Mouse (Mus musculus): ENCODE results near the gene Gm3327. TPM values are rescaled to one million over a fixed set of nuclear protein-coding genes. Genes with fewer than 3 reads are reported as not detected.
"Not testable (repeated sequence)": the region's sequence is repeated elsewhere in the genome, so short reads cannot be mapped to it uniquely, and the experiment has no call there.

The Gm3327 gene
- not detected in 2 replicates for polyA plus RNA-seq (2016; fragmentation: Nextera tagmentation; extraction: Ambion mirVana)

- H3K9me3 ChIP-seq; H3K4me1 ChIP-seq (replicated peaks); DNase-seq (ENCODE audit: low spot score); H3K36me3 ChIP-seq; H3K4me3 ChIP-seq; H3K27me3 ChIP-seq (ENCODE audit: insufficient read depth, poor library complexity, severe bottlenecking); H3K27ac ChIP-seq: not testable (repeated sequence)
- 85% methylated on average over 4 of the region's 4 CpGs for whole genome bisulfite sequencing
Observed at GRCm38 (mm10) chr14:44123551-44123950, at the start of gene Gm3327. Gene Gm3327, plus strand, starts transcription at chr14:44123851.

GRCm38 (mm10) chr14:44077785-44078341 is 45.8 kb upstream of the Gm3327 start:
- H3K4me3 ChIP-seq; DNase-seq (ENCODE audit: low spot score); H3K4me1 ChIP-seq (replicated peaks); H3K27me3 ChIP-seq (ENCODE audit: insufficient read depth, poor library complexity, severe bottlenecking); H3K27ac ChIP-seq; H3K9me3 ChIP-seq; H3K36me3 ChIP-seq: not testable (repeated sequence)
- 78% methylated on average over 5 of the region's 5 CpGs for WGBS

- H3K36me3 ChIP-seq; H3K27me3 ChIP-seq (ENCODE audit: insufficient read depth, poor library complexity, severe bottlenecking); DNase-seq (ENCODE audit: low spot score); H3K27ac ChIP-seq; H3K4me3 ChIP-seq; H3K9me3 ChIP-seq; H3K4me1 ChIP-seq (replicated peaks): not testable (repeated sequence)
- 84% methylated on average over 1 of the region's 1 CpGs for WGBS
Observed at GRCm38 (mm10) chr14:44086588-44086987, 37.1 kb upstream of the Gm3327 start.

GRCm38 (mm10) chr14:44087535-44087934 is 36.1 kb upstream of the Gm3327 start:
- H3K4me1 ChIP-seq (replicated peaks); H3K9me3 ChIP-seq; H3K4me3 ChIP-seq; H3K27me3 ChIP-seq (ENCODE audit: insufficient read depth, poor library complexity, severe bottlenecking); DNase-seq (ENCODE audit: low spot score); H3K27ac ChIP-seq; H3K36me3 ChIP-seq: not testable (repeated sequence)
- 83% methylated on average over 2 of the region's 2 CpGs for WGBS

- DNase-seq (ENCODE audit: low spot score); H3K9me3 ChIP-seq; H3K27ac ChIP-seq; H3K4me3 ChIP-seq; H3K27me3 ChIP-seq (ENCODE audit: insufficient read depth, poor library complexity, severe bottlenecking); H3K36me3 ChIP-seq; H3K4me1 ChIP-seq (replicated peaks): not testable (repeated sequence)
- whole genome bisulfite sequencing: 64% methylated on average over 1 of the region's 1 CpGs
Observed at GRCm38 (mm10) chr14:44091524-44091923, 32.1 kb upstream of the Gm3327 start.

GRCm38 (mm10) chr14:44094445-44094844 is 29.2 kb upstream of the Gm3327 start:
- DNase-seq (ENCODE audit: low spot score); H3K27me3 ChIP-seq (ENCODE audit: insufficient read depth, poor library complexity, severe bottlenecking); H3K4me1 ChIP-seq (replicated peaks); H3K36me3 ChIP-seq; H3K4me3 ChIP-seq; H3K9me3 ChIP-seq; H3K27ac ChIP-seq: not testable (repeated sequence)
- WGBS: 66% methylated on average over 5 of the region's 5 CpGs

- no CpG with 5 or more reads among the region's 1 CpGs for WGBS
- H3K4me3 ChIP-seq: not testable (repeated sequence)
Observed at GRCm38 (mm10) chr14:44100030-44100429, 23.6 kb upstream of the Gm3327 start.

GRCm38 (mm10) chr14:44102354-44102753 is 21.3 kb upstream of the Gm3327 start, which contains the start of gene Ear2:
Gene Ear2, plus strand, starts transcription at chr14:44102654.
- not testable (repeated sequence) for H3K36me3 ChIP-seq; H3K9me3 ChIP-seq; H3K4me1 ChIP-seq (replicated peaks); H3K4me3 ChIP-seq; H3K27ac ChIP-seq; DNase-seq (ENCODE audit: low spot score); H3K27me3 ChIP-seq (ENCODE audit: insufficient read depth, poor library complexity, severe bottlenecking)
- WGBS: 89% methylated on average over 2 of the region's 2 CpGs

More at GRCm38 (mm10) chr14:44100030-44100429, 23.6 kb upstream of the Gm3327 start:
- H3K36me3 ChIP-seq; H3K27ac ChIP-seq; H3K4me1 ChIP-seq (replicated peaks); H3K9me3 ChIP-seq; DNase-seq (ENCODE audit: low spot score); H3K27me3 ChIP-seq (ENCODE audit: insufficient read depth, poor library complexity, severe bottlenecking): not testable (repeated sequence)

GRCm38 (mm10) chr14:44110981-44111380 is 12.7 kb upstream of the Gm3327 start:
- Histone ChIP-seq H3K27me3 (ENCODE audit: insufficient read depth, poor library complexity, severe bottlenecking) (no peaks in the 10 kb centered on the region), H3K4me3 (no peak overlapping the region), H3K4me1 (replicated peaks) (no peaks in the 10 kb centered on the region), H3K27ac (no peak overlapping the region), H3K9me3 (no peaks in the 10 kb centered on the region), H3K36me3 (no peaks in the 10 kb centered on the region)
- no peak for DNase-seq (ENCODE audit: low spot score)

Other genes starting within 250 kb of the Gm3327 start
- not detected in 2 replicates for gene Ear1, start 248.3 kb upstream of the Gm3327 start, polyA plus RNA-seq (2016; fragmentation: Nextera tagmentation; extraction: Ambion mirVana)
- not detected in 2 replicates for gene Ear10, start 200.3 kb upstream of the Gm3327 start, polyA plus RNA-seq (2016; fragmentation: Nextera tagmentation; extraction: Ambion mirVana)
- gene Gm8113, start 198.5 kb upstream of the Gm3327 start, polyA plus RNA-seq (2016; fragmentation: Nextera tagmentation; extraction: Ambion mirVana): 2.8 and 5.9 TPM in 2 replicates
- not detected in 2 replicates for gene Ang5, start 166.8 kb upstream of the Gm3327 start, polyA plus RNA-seq (2016; fragmentation: Nextera tagmentation; extraction: Ambion mirVana)
- gene Ang6, start 121.6 kb upstream of the Gm3327 start, polyA plus RNA-seq (2016; fragmentation: Nextera tagmentation; extraction: Ambion mirVana): not detected in 2 replicates
- not detected in 2 replicates for gene Ear2, start 21.2 kb upstream of the Gm3327 start, polyA plus RNA-seq (2016; fragmentation: Nextera tagmentation; extraction: Ambion mirVana)
- not detected in 2 replicates for gene Gm8212, start 73.8 kb downstream of the Gm3327 start, polyA plus RNA-seq (2016; fragmentation: Nextera tagmentation; extraction: Ambion mirVana)
- gene 4930503E14Rik, start 89.4 kb downstream of the Gm3327 start, polyA plus RNA-seq (2016; fragmentation: Nextera tagmentation; extraction: Ambion mirVana): not detected in 2 replicates
- not detected in 2 replicates for gene Gm8220, start 161.7 kb downstream of the Gm3327 start, polyA plus RNA-seq (2016; fragmentation: Nextera tagmentation; extraction: Ambion mirVana)
- not detected in 2 replicates for gene Gm5930, start 214.7 kb downstream of the Gm3327 start, polyA plus RNA-seq (2016; fragmentation: Nextera tagmentation; extraction: Ambion mirVana)
- not detected in 2 replicates for gene Gm8229, start 241.5 kb downstream of the Gm3327 start, polyA plus RNA-seq (2016; fragmentation: Nextera tagmentation; extraction: Ambion mirVana)